Mouse (Mus musculus) adrenal gland, adult 18-20 months (tissue): ENCODE results near the gene Apba2. TPM values are rescaled to one million over a fixed set of nuclear protein-coding genes. Genes with fewer than 3 reads are reported as not detected.

Source experiments
- DNase-seq, 2 experiments: peaks; one replicate each; pipeline ENCODE4 v3.0.0; 2021 to 2022; ENCODE audit warnings: low spot score in 2 of 2
- total RNA-seq, 2 experiments: library from RNA; stranded (reverse); gene quantifications; 1 replicate in 1 of 2; 2 replicates in 1 of 2; pipeline ENCODE4 v1.2.3; 2021

Gene Apba2
- total RNA-seq, 2 experiments from 2014 or later = 0.38 TPM; not detected in 1

- no peak for DNase-seq
Observed at GRCm38 (mm10) chr7:64791145-64791544, 289.6 kb downstream of the Apba2 start.

- DNase-seq = peak; percentile 71 to 75
Observed at GRCm38 (mm10) chr7:64792031-64792430, 290.5 kb downstream of the Apba2 start.

GRCm38 (mm10) chr7:64795554-64795953 is 294.0 kb downstream of the Apba2 start:
- no peak for DNase-seq

Other genes starting within 250 kb of the Apba2 start
- gene Mtmr10, start 214.1 kb upstream of the Apba2 start, total RNA-seq = 10 to 100 TPM; 25.8 to 30.5 TPM
- gene Fan1, start 127.6 kb upstream of the Apba2 start, total RNA-seq = 1 to 10 TPM; 5.5 to 5.8 TPM
- gene Mphosph10, start 109.4 kb upstream of the Apba2 start, total RNA-seq = 10 to 100 TPM; 25.5 to 26.7 TPM
- gene Mcee, start 109.1 kb upstream of the Apba2 start, total RNA-seq = 10 to 100 TPM; 79.9 to 86.8 TPM